Comparison of ENCODE assay signal across 8 mouse cellular contexts in genomic region chr19:53248023-53248494, GRCm38 (mm10).
DNase-seq lines count a peak whose midpoint lies in the region; ATAC-seq and TF ChIP-seq lines count a peak whose summit lies in the region.

No protein-coding gene starts in this region.

- H3K4me3 ChIP-seq in embryonic facial prominence, embryonic 10.5 days = no peak overlapping the region
- no peak overlapping the region for H3K4me3 ChIP-seq in heart, embryonic 14.5 days (ENCODE audit: control insufficient read depth in 1 of 2, insufficient read depth in 1 of 2, low read depth in 1 of 2, low read length in 2 of 2)
- H3K4me3 ChIP-seq in kidney, embryonic 14.5 days (ENCODE audit: low read length) = no peak overlapping the region
- H3K4me3 ChIP-seq in liver, embryonic 11.5 days (ENCODE audit: low read depth, low read length) = no peak overlapping the region
- H3K4me3 ChIP-seq in myocyte = no peak overlapping the region

- no peaks in the 10 kb centered on the region for H3K9me3 ChIP-seq in embryonic facial prominence, embryonic 10.5 days
- H3K9me3 ChIP-seq in heart, embryonic 14.5 days (ENCODE audit: control insufficient read depth, low read length) = no peaks in the 10 kb centered on the region
- no peaks in the 10 kb centered on the region for H3K9me3 ChIP-seq in kidney, embryonic 14.5 days (ENCODE audit: control insufficient read depth, low read length)
- H3K9me3 ChIP-seq in liver, embryonic 11.5 days (ENCODE audit: control insufficient read depth, low read length) = no peaks in the 10 kb centered on the region

- peaks cover 30% of the 10 kb centered on the region for H3K36me3 ChIP-seq in embryonic facial prominence, embryonic 10.5 days (replicated peaks)
- peaks cover 77% of the 10 kb centered on the region for H3K36me3 ChIP-seq in heart, embryonic 14.5 days (ENCODE audit: control insufficient read depth, insufficient read depth, low read length)
- H3K36me3 ChIP-seq in kidney, embryonic 14.5 days (ENCODE audit: control insufficient read depth, insufficient read depth, low read length) = peaks cover 28% of the 10 kb centered on the region; the same call in 1 of the 2 replicates
- H3K36me3 ChIP-seq in liver, embryonic 11.5 days (ENCODE audit: control insufficient read depth, insufficient read depth, low read length) = peaks cover 9% of the 10 kb centered on the region
- no peaks in the 10 kb centered on the region for H3K36me3 ChIP-seq in myocyte (ENCODE audit: control insufficient read depth, insufficient read depth)

- peak; percentile 64 for DNase-seq in CD4-positive helper T cell, adult 2 months (ENCODE audit: low read depth, low spot score)
- DNase-seq in adrenal gland, adult 8-10 months = peak; percentile 15
- peak; percentile 57 for DNase-seq in embryonic facial prominence, embryonic 10.5 days (ENCODE audit: low spot score)
- DNase-seq in liver, embryonic 11.5 days (ENCODE audit: low spot score) = no peak
- peak; percentile 46 for DNase-seq in telencephalon, adult 2 months (ENCODE audit: low read depth, low spot score)

- H3K27me3 ChIP-seq in embryonic facial prominence, embryonic 10.5 days (replicated peaks; ENCODE audit: low read depth, poor library complexity, severe bottlenecking) = no peaks in the 10 kb centered on the region
- no peaks in the 10 kb centered on the region for H3K27me3 ChIP-seq in heart, embryonic 14.5 days (ENCODE audit: control insufficient read depth, insufficient read depth, low read length)
- no peaks in the 10 kb centered on the region for H3K27me3 ChIP-seq in kidney, embryonic 14.5 days (ENCODE audit: control insufficient read depth, insufficient read depth, low read length)
- H3K27me3 ChIP-seq in liver, embryonic 11.5 days (replicated peaks; ENCODE audit: control insufficient read depth, insufficient read depth, low read length) = no peaks in the 10 kb centered on the region
- no peaks in the 10 kb centered on the region for H3K27me3 ChIP-seq in myocyte (ENCODE audit: control insufficient read depth, insufficient read depth, insufficient read length)

- H3K4me1 ChIP-seq in embryonic facial prominence, embryonic 10.5 days = peaks cover 4% of the 10 kb centered on the region; the same call in 1 of the 2 replicates
- H3K4me1 ChIP-seq in heart, embryonic 14.5 days (ENCODE audit: control insufficient read depth in 2 of 2, insufficient read depth in 2 of 2, low read length in 2 of 2) = peaks cover 2 to 3% of the 10 kb centered on the region in 2 experiments; a peak in 3 of 4 replicates
- H3K4me1 ChIP-seq in kidney, embryonic 14.5 days (ENCODE audit: control insufficient read depth, insufficient read depth, low read length) = no peaks in the 10 kb centered on the region; the same call in 1 of the 2 replicates
- peaks cover 2% of the 10 kb centered on the region; the same call in 1 of the 2 replicates for H3K4me1 ChIP-seq in liver, embryonic 11.5 days (replicated peaks; ENCODE audit: control insufficient read depth, insufficient read depth, low read length)

- H3K9ac ChIP-seq in heart, embryonic 14.5 days (ENCODE audit: low read length) = peak overlapping the region; percentile 49; the same call in 1 of the 2 replicates
- H3K9ac ChIP-seq in kidney, embryonic 14.5 days (ENCODE audit: low read depth, low read length) = no peak overlapping the region
- no peak overlapping the region for H3K9ac ChIP-seq in liver, embryonic 11.5 days (ENCODE audit: low read depth, low read length)

- no peaks in the 10 kb centered on the region for H3K79me2 ChIP-seq in myocyte (ENCODE audit: control insufficient read depth, insufficient read depth)

- no peak for ATAC-seq in heart, embryonic 14.5 days (ENCODE audit: insufficient number of reproducible peaks, insufficient read depth, low FRiP score, low read depth)
- peak; percentile 44; the same call in 1 of the 2 replicates for ATAC-seq in kidney, embryonic 14.5 days (ENCODE audit: low FRiP score, low TSS enrichment)
- 0 out of 2 replicates have a peak, but pooled peaks have one; percentile 46 for ATAC-seq in liver, embryonic 11.5 days (replicated peaks; ENCODE audit: low FRiP score)

- no peak for TF ChIP-seq POLR2A in myocyte (IDR thresholded peaks at IDR 0.05; ENCODE audit: insufficient read length, low read depth)

- peak overlapping the region; percentile 33 for H3K4me2 ChIP-seq in heart, embryonic 14.5 days (ENCODE audit: low read length)
- H3K4me2 ChIP-seq in kidney, embryonic 14.5 days (replicated peaks; ENCODE audit: low read depth, low read length) = no peak overlapping the region
- H3K4me2 ChIP-seq in liver, embryonic 11.5 days = no peak overlapping the region
- peak overlapping the region; percentile 55 for H3K4me2 ChIP-seq in myocyte (ENCODE audit: low read depth)

- peak overlapping the region; percentile 68 for H3K27ac ChIP-seq in embryonic facial prominence, embryonic 10.5 days (replicated peaks)
- H3K27ac ChIP-seq in heart, embryonic 14.5 days (replicated peaks in 1 of 2; ENCODE audit: control insufficient read depth in 1 of 2, insufficient read depth in 1 of 2, low read depth in 2 of 2, low read length in 2 of 2) = peak overlapping the region in 1 of 2 experiments; percentile 52; a peak in 1 of 4 replicates
- H3K27ac ChIP-seq in kidney, embryonic 14.5 days (ENCODE audit: low read depth, low read length) = no peak overlapping the region
- H3K27ac ChIP-seq in liver, embryonic 11.5 days (ENCODE audit: low read depth, low read length) = no peak overlapping the region

- 18% methylated on average over 11 of the region's 11 CpGs for WGBS in embryonic facial prominence, embryonic 10.5 days
- 19% methylated on average over 11 of the region's 11 CpGs for WGBS in heart, embryonic 14.5 days
- WGBS in kidney, embryonic 14.5 days = 16% methylated on average over 11 of the region's 11 CpGs
- WGBS in liver, embryonic 11.5 days = 20% methylated on average over 11 of the region's 11 CpGs

- H3ac ChIP-seq in myocyte (ENCODE audit: control insufficient read depth, insufficient read length) = no peak overlapping the region

TF ChIP-seq in myocyte, 11 proteins besides CTCF, POLR2A, EP300 and RAD21:
- TF ChIP-seq REST (IDR thresholded peaks at IDR 0.05; ENCODE audit: insufficient read depth, insufficient read length) (no peak), POLR2AphosphoS2 (IDR thresholded peaks at IDR 0.05; ENCODE audit: insufficient read length, low read depth) (no peak), MAX (IDR thresholded peaks at IDR 0.05; ENCODE audit: low read depth) (no peak), TCF3 (IDR thresholded peaks at IDR 0.05; ENCODE audit: insufficient read length, low read depth) (no peak), MYOG (IDR thresholded peaks at IDR 0.05; ENCODE audit: control insufficient read depth in 1 of 3, insufficient read depth in 1 of 3, insufficient read length in 2 of 3, low read depth in 2 of 3) (no peak), SRF (IDR thresholded peaks at IDR 0.05; ENCODE audit: control insufficient read depth, insufficient read length, low read depth) (no peak), MYOD1 (IDR thresholded peaks at IDR 0.05; ENCODE audit: control insufficient read depth in 1 of 3, insufficient read length in 2 of 3, low read depth in 2 of 3) (no peak), TCF12 (IDR thresholded peaks at IDR 0.05; ENCODE audit: insufficient read depth, poor library complexity, severe bottlenecking) (no peak), USF1 (IDR thresholded peaks at IDR 0.05; ENCODE audit: low read depth) (no peak), E2F4 (IDR thresholded peaks at IDR 0.05; ENCODE audit: insufficient read depth) (no peak), CEBPB (IDR thresholded peaks at IDR 0.05; ENCODE audit: insufficient read depth, poor library complexity, severe bottlenecking) (no peak)

Comparison
In these comparisons a context has a peak if more than half of its experiments do, and no peak if none do; other contexts are left out.
1. H3K4me2 ChIP-seq: peak in heart, embryonic 14.5 days (single experiment) and myocyte (single experiment); none in kidney, embryonic 14.5 days (single experiment) and liver, embryonic 11.5 days (single experiment).